9 mouse cellular contexts compared by ENCODE assay signal in the genomic region with DNA sequence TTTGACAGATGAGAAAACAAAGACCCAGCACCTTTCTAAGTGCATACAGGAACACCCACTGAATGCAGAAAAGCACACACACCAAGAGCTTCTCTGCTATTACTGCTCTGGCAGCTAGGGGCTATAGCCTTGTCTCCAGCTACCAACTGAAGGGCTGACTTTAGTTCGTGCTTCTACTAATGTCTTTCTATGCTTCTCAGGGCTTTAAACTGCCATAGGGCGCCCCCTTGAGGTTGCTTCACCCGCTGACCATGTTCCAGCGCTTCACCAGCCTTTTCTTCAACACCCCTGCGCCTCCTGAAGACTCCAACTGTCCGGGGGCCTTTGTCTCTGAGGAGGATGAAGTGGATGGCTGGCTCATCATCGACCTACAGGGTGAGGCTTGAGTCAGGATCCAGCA. TPM values are rescaled to one million over a fixed set of nuclear protein-coding genes. Genes with fewer than 3 reads are reported as not detected.
DNase-seq lines count a peak whose midpoint lies in the region; TF ChIP-seq lines count a peak whose summit lies in the region.
"Had no signal": no experiment of that assay in that cellular context is flagged by ENCODE, and none has a peak within 500 bp of the region (broad histone marks: within the 10 kb centered on the region; RNA-seq: fewer than 3 reads in every experiment).

No protein-coding gene starts in this region.

- intact Hi-C loops in heart, adult 2 months (cut with DNase I), result loop anchor here (2.0 to 5.0 kb wide), 2 partner anchors 88 to 108 kb away; a partner anchor contains a TSS

- TF ChIP-seq EP300 in heart, adult 2 months (IDR thresholded peaks at IDR 0.05; ENCODE audit: insufficient read depth, low read depth, low read length), result 0 out of 2 replicates have a peak, but pooled peaks have one; percentile 58

- H3K9ac ChIP-seq in heart, adult 2 months (ENCODE audit: low read depth, low read length), result no peak overlapping the region
- H3K9ac ChIP-seq: heart, embryonic 15.5 days had no signal

- peaks cover 10% of the 10 kb centered on the region for H3K4me1 ChIP-seq in heart, adult 2 months (ENCODE audit: control insufficient read depth, insufficient read depth, low read length)

- no peak for TF ChIP-seq POLR2A in heart, adult 2 months (IDR thresholded peaks at IDR 0.05; ENCODE audit: insufficient read depth, low read depth, low read length)

- peak; percentile 86 for DNase-seq in CD4-positive helper T cell, adult 2 months (ENCODE audit: low read depth, low spot score)
- DNase-seq in adrenal gland, adult (ENCODE audit: inconsistent age in 2 of 2, low spot score in 1 of 2), result peak; percentile 85 to 95
- DNase-seq in embryo, embryonic 10 days (ENCODE audit: low spot score), result peak; percentile 74
- DNase-seq in heart, adult 2 months, result peak; percentile 82 to 85
- DNase-seq in layer of hippocampus, adult 18-20 months (ENCODE audit: low spot score in 2 of 2), result peak; percentile 69 to 91
- DNase-seq in lung, postnatal 10 days, result peak; percentile 92
- peak; percentile 89 for DNase-seq in retina, embryonic 14.5 days (ENCODE audit: low spot score)
- peak; percentile 75 to 78 for DNase-seq in thymus, postnatal 36 days

- no peaks in the 10 kb centered on the region for H3K79me2 ChIP-seq in heart, adult 2 months (replicated peaks; ENCODE audit: control insufficient read depth, insufficient read depth, low read length)

- TF ChIP-seq CTCF in heart, adult 2 months (IDR thresholded peaks at IDR 0.05), result peak; percentile 93

- no peak overlapping the region for H3K27ac ChIP-seq in heart, adult 2 months
- H3K27ac ChIP-seq: heart, embryonic 15.5 days had no signal

- no peaks in the 10 kb centered on the region for H3K27me3 ChIP-seq in heart, adult 2 months (ENCODE audit: control insufficient read depth, insufficient read depth, low read length)

- peaks cover 23% of the 10 kb centered on the region for H3K36me3 ChIP-seq in heart, adult 2 months (ENCODE audit: control insufficient read depth, insufficient read depth, low read length)

- 21% methylated on average over 7 of the region's 7 CpGs for WGBS in heart, adult 2 months

- H3K4me3 ChIP-seq in heart, adult 2 months, result peak overlapping the region; percentile 15; the same call in 1 of the 2 replicates
- H3K4me3 ChIP-seq: heart, embryonic 15.5 days had no signal

RNA-seq across cellular contexts. Expression of a gene that starts 4.2 kb away (rescaled TPM):
- total RNA-seq in heart, adult 2 months (2021), result 100 to 1,000 TPM; 457 to 512 TPM
- 410 and 615 TPM in 2 replicates for polyA plus RNA-seq in heart, adult 2 months (2012; rRNA removed)
- 100 to 1,000 TPM; 109 TPM for total RNA-seq in layer of hippocampus, adult 18-20 months (2021)

RNA-seq across cellular contexts. Expression of a gene that starts 27.9 kb away (rescaled TPM):
- total RNA-seq in heart, adult 2 months (2021), result 10 to 100 TPM; 26.2 to 26.6 TPM
- 44.8 and 73.8 TPM in 2 replicates for polyA plus RNA-seq in heart, adult 2 months (2012; rRNA removed)
- 10 to 100 TPM; 27.9 to 29.8 TPM for total RNA-seq in layer of hippocampus, adult 18-20 months (2021)

Comparison
In these comparisons a context has a peak if more than half of its experiments do, and no peak if none do; other contexts are left out.
1. RNA of a gene that starts 4.2 kb away (total RNA-seq): 457 to 512 TPM in heart, adult 2 months; 109 TPM in layer of hippocampus, adult 18-20 months; every median in the first group is over 4 times any median in the second.
2. Peak in every context shown above with its lines, with median percentiles within 50 percentile points of each other: DNase-seq.